In genomic region chr7:90130501-90131375, GRCm38 (mm10) we compare ENCODE assay signal across 8 mouse cellular contexts. TPM values are rescaled to one million over a fixed set of nuclear protein-coding genes. Genes with fewer than 3 reads are reported as not detected.
DNase-seq lines count a peak whose midpoint lies in the region; ATAC-seq and TF ChIP-seq lines count a peak whose summit lies in the region.

No protein-coding gene starts in this region.

- under 1% methylated on average over 39 of the region's 39 CpGs for WGBS in embryonic facial prominence, embryonic 10.5 days
- 0% methylated on average over 39 of the region's 39 CpGs for WGBS in heart, embryonic 12.5 days
- under 1% methylated on average over 33 of the region's 39 CpGs for WGBS in lung, postnatal 0 days

- H3K4me1 ChIP-seq in embryonic facial prominence, embryonic 10.5 days, result peaks cover 24% of the 10 kb centered on the region
- H3K4me1 ChIP-seq in heart, embryonic 12.5 days (replicated peaks), result peaks cover 4% of the 10 kb centered on the region
- H3K4me1 ChIP-seq in lung, postnatal 0 days (ENCODE audit: insufficient read depth, low read depth, low read length), result no peaks in the 10 kb centered on the region; the same call in 1 of the 2 replicates

- H3K4me3 ChIP-seq in embryonic facial prominence, embryonic 10.5 days, result peak overlapping the region; percentile 98
- peak overlapping the region; percentile 96 for H3K4me3 ChIP-seq in heart, embryonic 12.5 days
- peak overlapping the region; percentile 99 for H3K4me3 ChIP-seq in lung, postnatal 0 days (ENCODE audit: low read depth, low read length)

- H3K36me3 ChIP-seq in embryonic facial prominence, embryonic 10.5 days (replicated peaks), result no peaks in the 10 kb centered on the region
- H3K36me3 ChIP-seq in heart, embryonic 12.5 days, result no peaks in the 10 kb centered on the region
- no peaks in the 10 kb centered on the region for H3K36me3 ChIP-seq in lung, postnatal 0 days (ENCODE audit: insufficient read depth, low read length)

- H3K4me2 ChIP-seq in heart, embryonic 12.5 days, result peak overlapping the region; percentile 69
- peak overlapping the region; percentile 62 for H3K4me2 ChIP-seq in lung, postnatal 0 days (replicated peaks; ENCODE audit: low read depth, low read length)

- no peak for TF ChIP-seq EP300 in lung, postnatal 0 days (IDR thresholded peaks at IDR 0.05)

- no peaks in the 10 kb centered on the region for H3K27me3 ChIP-seq in embryonic facial prominence, embryonic 10.5 days (replicated peaks; ENCODE audit: low read depth, poor library complexity, severe bottlenecking)
- no peaks in the 10 kb centered on the region for H3K27me3 ChIP-seq in heart, embryonic 12.5 days (replicated peaks)
- no peaks in the 10 kb centered on the region for H3K27me3 ChIP-seq in lung, postnatal 0 days (replicated peaks; ENCODE audit: insufficient read depth, low read length)

- ATAC-seq in heart, embryonic 12.5 days (ENCODE audit: insufficient number of reproducible peaks, low FRiP score), result no peak; the same call in none of the 2 replicates
- ATAC-seq in lung, postnatal 0 days, result no peak

- TF ChIP-seq CTCF in lung, postnatal 0 days (IDR thresholded peaks at IDR 0.05), result no peak

- peak overlapping the region; percentile 99 for H3K9ac ChIP-seq in heart, embryonic 12.5 days
- H3K9ac ChIP-seq in lung, postnatal 0 days (replicated peaks; ENCODE audit: low read depth), result peak overlapping the region; percentile 99

- H3K27ac ChIP-seq in embryonic facial prominence, embryonic 10.5 days (replicated peaks), result peak overlapping the region; percentile 98
- peak overlapping the region; percentile 99 for H3K27ac ChIP-seq in heart, embryonic 12.5 days (ENCODE audit: poor library complexity, severe bottlenecking)
- H3K27ac ChIP-seq in lung, postnatal 0 days (ENCODE audit: low read length), result peak overlapping the region; percentile 98

- DNase-seq in 3T3-L1 (ENCODE audit: low read depth, low spot score) (peak; percentile 27), MN1 (ENCODE audit: low spot score) (peak; percentile 34)
- DNase-seq in embryonic facial prominence, embryonic 10.5 days (ENCODE audit: low spot score), result peak; percentile 48
- DNase-seq in kidney, postnatal 4 days, result peak; percentile 47 to 55
- DNase-seq in lung, postnatal 0 days (ENCODE audit: low spot score), result peak; percentile 61
- peak; percentile 27 for DNase-seq in right cerebral cortex, adult 18-20 months
- DNase-seq in thymus, postnatal 4 days, result peak; percentile 61

- H3K9me3 ChIP-seq in embryonic facial prominence, embryonic 10.5 days, result no peaks in the 10 kb centered on the region
- no peaks in the 10 kb centered on the region for H3K9me3 ChIP-seq in heart, embryonic 12.5 days (replicated peaks)
- H3K9me3 ChIP-seq in lung, postnatal 0 days (ENCODE audit: low read length), result no peaks in the 10 kb centered on the region

RNA-seq across cellular contexts. Expression of gene Picalm, which starts 0.7 kb away (rescaled TPM):
- 29.0 and 30.3 TPM in 2 replicates for polyA plus RNA-seq in embryonic facial prominence, embryonic 10.5 days (2016; fragmentation: Nextera tagmentation; extraction: Ambion mirVana)
- 38.8 and 40.7 TPM in 2 replicates for polyA plus RNA-seq in heart, embryonic 12.5 days (2016; fragmentation: Nextera tagmentation; extraction: Ambion mirVana)
- 52.0 and 56.3 TPM in 2 replicates for polyA plus RNA-seq in lung, postnatal 0 days (2015; fragmentation: Nextera tagmentation; extraction: Ambion mirVana)
